Mouse (Mus musculus) induced T-regulatory cell, adult 2 months (primary cell): ENCODE results near the gene Slf2.

Experiments used
- DNase-seq: peaks from one replicate; pipeline ENCODE4 v3.0.0-alpha.2; 2012; ENCODE audit warnings: low read depth

Slf2 gene

DNA sequence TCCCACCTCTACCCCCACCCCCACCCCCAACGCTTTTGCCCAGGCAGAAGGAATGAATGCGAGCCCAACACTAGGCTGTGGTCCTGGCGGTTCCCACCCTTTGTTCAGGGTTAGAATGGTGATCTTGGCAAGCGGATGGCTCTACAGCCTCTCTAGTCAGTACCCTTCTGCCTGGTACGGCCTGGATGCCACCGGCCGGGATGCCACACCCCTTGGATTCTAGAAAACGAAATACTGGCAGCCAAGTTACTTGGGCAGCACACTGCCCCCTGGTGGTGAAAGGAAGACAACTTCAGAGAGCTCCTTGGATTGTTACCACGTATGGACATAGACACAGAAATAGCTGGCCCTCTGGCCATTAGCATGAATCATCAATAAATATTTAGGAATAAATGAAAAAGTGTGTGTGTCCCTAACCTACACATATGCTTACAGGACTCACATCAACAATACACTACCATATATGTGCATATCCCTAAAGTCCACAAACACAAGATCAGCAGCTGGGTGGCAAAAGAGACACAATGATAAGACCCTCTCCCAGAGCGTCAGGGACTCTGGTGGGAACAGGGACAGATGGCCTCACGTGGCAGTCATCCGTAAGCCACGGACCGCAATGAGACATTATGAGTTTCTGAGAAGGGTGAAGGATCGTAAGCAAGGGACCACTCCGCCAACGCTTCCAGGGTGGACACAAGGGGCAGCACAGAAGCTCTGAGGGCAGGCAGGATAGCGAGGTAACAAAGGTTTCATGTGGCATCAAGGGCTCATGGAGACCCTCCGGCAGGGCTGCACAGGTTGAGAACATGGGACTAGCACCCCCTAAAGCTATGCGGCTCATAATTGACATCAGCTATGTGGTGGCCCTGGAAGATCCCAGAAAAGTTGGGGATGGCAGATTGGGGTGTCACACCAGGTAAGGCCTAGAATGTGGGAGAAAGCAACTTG lies 100.1 kb downstream of the Slf2 start:
- DNase-seq, result peak; percentile 93

GRCm38 (mm10) chr19:45031780-45032179 lies 100.8 kb downstream of the Slf2 start:
- peak; percentile 85 for DNase-seq
